Mouse (Mus musculus): Measurements from ENCODE around the gene Mllt1. TPM values are rescaled to one million over a fixed set of nuclear protein-coding genes. Genes with fewer than 3 reads are reported as not detected.

Gene Mllt1
- polyA plus RNA-seq, 1 experiment from 2014 or later: 40.2 TPM

GRCm38 (mm10) chr17:56897630-56898195 lies 37.5 kb downstream of the Mllt1 start:
- no peak overlapping the region for H3K4me3 ChIP-seq (replicated peaks)
- H3K27me3 ChIP-seq (replicated peaks): no peaks in the 10 kb centered on the region
- H3K4me1 ChIP-seq (replicated peaks): no peaks in the 10 kb centered on the region
- no peak overlapping the region for H3K4me2 ChIP-seq (replicated peaks)
- H3K27ac ChIP-seq: no peak overlapping the region
- no peaks in the 10 kb centered on the region for H3K9me3 ChIP-seq
- no peak overlapping the region for H3K9ac ChIP-seq
- ATAC-seq: peak; percentile 83
- WGBS: 81% methylated on average over 7 of the region's 7 CpGs
- H3K36me3 ChIP-seq: peaks cover 55% of the 10 kb centered on the region

GRCm38 (mm10) chr17:56896513-56897129 lies 38.6 kb downstream of the Mllt1 start:
- no peak overlapping the region for H3K4me2 ChIP-seq (replicated peaks)
- H3K27me3 ChIP-seq (replicated peaks): no peaks in the 10 kb centered on the region
- ATAC-seq: no peak
- no peaks in the 10 kb centered on the region for H3K4me1 ChIP-seq (replicated peaks)
- 86% methylated on average over 6 of the region's 6 CpGs for WGBS
- H3K9me3 ChIP-seq: no peaks in the 10 kb centered on the region
- H3K36me3 ChIP-seq: peaks cover 57% of the 10 kb centered on the region
- no peak overlapping the region for H3K9ac ChIP-seq
- H3K27ac ChIP-seq: no peak overlapping the region
- no peak overlapping the region for H3K4me3 ChIP-seq (replicated peaks)

- 87% methylated on average over 9 of the region's 9 CpGs for WGBS
- Histone ChIP-seq H3K27ac (no peak overlapping the region), H3K4me1 (replicated peaks) (no peaks in the 10 kb centered on the region), H3K36me3 (peaks cover 53% of the 10 kb centered on the region), H3K9ac (no peak overlapping the region), H3K4me3 (replicated peaks) (no peak overlapping the region), H3K27me3 (replicated peaks) (no peaks in the 10 kb centered on the region), H3K4me2 (replicated peaks) (no peak overlapping the region), H3K9me3 (no peaks in the 10 kb centered on the region)
- no peak for ATAC-seq
Observed at GRCm38 (mm10) chr17:56895368-56895918, 39.8 kb downstream of the Mllt1 start.

GRCm38 (mm10) chr17:56890018-56890417 lies 45.2 kb downstream of the Mllt1 start:
- no peak overlapping the region for H3K27ac ChIP-seq
- no peak overlapping the region for H3K9ac ChIP-seq
- WGBS: 95% methylated on average over 2 of the region's 2 CpGs
- H3K27me3 ChIP-seq (replicated peaks): no peaks in the 10 kb centered on the region
- H3K4me1 ChIP-seq (replicated peaks): no peaks in the 10 kb centered on the region
- H3K4me3 ChIP-seq (replicated peaks): no peak overlapping the region
- ATAC-seq: no peak
- H3K9me3 ChIP-seq: no peaks in the 10 kb centered on the region
- H3K36me3 ChIP-seq: peaks cover 33% of the 10 kb centered on the region
- H3K4me2 ChIP-seq (replicated peaks): no peak overlapping the region

- Histone ChIP-seq H3K4me3 (replicated peaks) (no peak overlapping the region), H3K4me2 (replicated peaks) (no peak overlapping the region), H3K27ac (no peak overlapping the region), H3K4me1 (replicated peaks) (0 out of 2 replicates have a peak, but pooled peaks cover 3% of the 10 kb centered on the region), H3K9ac (no peak overlapping the region), H3K36me3 (peaks cover 16% of the 10 kb centered on the region), H3K9me3 (no peaks in the 10 kb centered on the region), H3K27me3 (replicated peaks) (no peaks in the 10 kb centered on the region)
- 73% methylated on average over 3 of the region's 3 CpGs for WGBS
- no peak for ATAC-seq
Observed at GRCm38 (mm10) chr17:56888050-56888449, 47.2 kb downstream of the Mllt1 start.

GRCm38 (mm10) chr17:56884809-56885208 lies 50.4 kb downstream of the Mllt1 start:
- 91% methylated on average over 17 of the region's 17 CpGs for WGBS
- ATAC-seq: no peak
- Histone ChIP-seq H3K4me1 (replicated peaks) (0 out of 2 replicates have a peak, but pooled peaks cover 3% of the 10 kb centered on the region), H3K9me3 (no peaks in the 10 kb centered on the region), H3K27ac (no peak overlapping the region), H3K4me3 (replicated peaks) (no peak overlapping the region), H3K27me3 (replicated peaks) (no peaks in the 10 kb centered on the region), H3K9ac (no peak overlapping the region), H3K4me2 (replicated peaks) (no peak overlapping the region), H3K36me3 (no peaks in the 10 kb centered on the region; the same call in 1 of the 2 replicates)

- H3K36me3 ChIP-seq: no peaks in the 10 kb centered on the region
- H3K4me3 ChIP-seq (replicated peaks): no peak overlapping the region
- 0 out of 2 replicates have a peak, but pooled peaks cover 3% of the 10 kb centered on the region for H3K4me1 ChIP-seq (replicated peaks)
- no peaks in the 10 kb centered on the region for H3K27me3 ChIP-seq (replicated peaks)
- H3K4me2 ChIP-seq (replicated peaks): no peak overlapping the region
- no peak for ATAC-seq
- no peaks in the 10 kb centered on the region for H3K9me3 ChIP-seq
- no peak overlapping the region for H3K9ac ChIP-seq
- no peak overlapping the region for H3K27ac ChIP-seq
- 70% methylated on average over 5 of the region's 5 CpGs for WGBS
Observed at GRCm38 (mm10) chr17:56884331-56884730, 50.9 kb downstream of the Mllt1 start.

GRCm38 (mm10) chr17:56883612-56884011 lies 51.6 kb downstream of the Mllt1 start:
- Histone ChIP-seq H3K4me3 (replicated peaks) (0 out of 2 replicates have a peak overlapping the region, but pooled peaks have one; percentile 10), H3K27ac (no peak overlapping the region), H3K36me3 (no peaks in the 10 kb centered on the region), H3K27me3 (replicated peaks) (no peaks in the 10 kb centered on the region), H3K4me1 (replicated peaks) (0 out of 2 replicates have a peak, but pooled peaks cover 3% of the 10 kb centered on the region), H3K4me2 (replicated peaks) (peak overlapping the region; percentile 53), H3K9me3 (no peaks in the 10 kb centered on the region), H3K9ac (peak overlapping the region; percentile 12; the same call in 1 of the 2 replicates)
- 34% methylated on average over 17 of the region's 17 CpGs for WGBS
- ATAC-seq: peak; percentile 80

- no peak for ATAC-seq
Observed at GRCm38 (mm10) chr17:56877426-56877825, 57.8 kb downstream of the Mllt1 start.

GRCm38 (mm10) chr17:56876981-56877380 lies 58.2 kb downstream of the Mllt1 start:
- WGBS: 57% methylated on average over 8 of the region's 8 CpGs
- H3K4me3 ChIP-seq (replicated peaks): no peak overlapping the region
- ATAC-seq: no peak

More at GRCm38 (mm10) chr17:56877426-56877825, 57.8 kb downstream of the Mllt1 start:
- H3K4me2 ChIP-seq (replicated peaks): no peak overlapping the region
- no peaks in the 10 kb centered on the region for H3K36me3 ChIP-seq
- H3K4me1 ChIP-seq (replicated peaks): no peaks in the 10 kb centered on the region
- H3K27me3 ChIP-seq (replicated peaks): no peaks in the 10 kb centered on the region
- no peak overlapping the region for H3K9ac ChIP-seq
- H3K27ac ChIP-seq: no peak overlapping the region
- 87% methylated on average over 19 of the region's 19 CpGs for WGBS
- no peak overlapping the region for H3K4me3 ChIP-seq (replicated peaks)
- no peaks in the 10 kb centered on the region for H3K9me3 ChIP-seq

GRCm38 (mm10) chr17:56876465-56876864 lies 58.8 kb downstream of the Mllt1 start:
- no peaks in the 10 kb centered on the region for H3K4me1 ChIP-seq (replicated peaks)
- H3K4me3 ChIP-seq (replicated peaks): no peak overlapping the region
- H3K36me3 ChIP-seq: no peaks in the 10 kb centered on the region
- H3K9ac ChIP-seq: no peak overlapping the region
- no peaks in the 10 kb centered on the region for H3K9me3 ChIP-seq
- H3K27me3 ChIP-seq (replicated peaks): no peaks in the 10 kb centered on the region
- WGBS: 86% methylated on average over 3 of the region's 3 CpGs
- no peak overlapping the region for H3K27ac ChIP-seq
- no peak overlapping the region for H3K4me2 ChIP-seq (replicated peaks)
- ATAC-seq: no peak

More at GRCm38 (mm10) chr17:56876981-56877380, 58.2 kb downstream of the Mllt1 start:
- H3K27me3 ChIP-seq (replicated peaks): no peaks in the 10 kb centered on the region
- H3K4me2 ChIP-seq (replicated peaks): no peak overlapping the region
- H3K9me3 ChIP-seq: no peaks in the 10 kb centered on the region
- no peak overlapping the region for H3K27ac ChIP-seq
- H3K9ac ChIP-seq: no peak overlapping the region
- H3K4me1 ChIP-seq (replicated peaks): no peaks in the 10 kb centered on the region
- H3K36me3 ChIP-seq: no peaks in the 10 kb centered on the region

GRCm38 (mm10) chr17:56874936-56875651 lies 60.1 kb downstream of the Mllt1 start, which contains the start of gene 1700061G19Rik:
Gene 1700061G19Rik, plus strand, starts transcription at chr17:56875477.
- no peak within 1 kb of the TSS for H3K9ac ChIP-seq
- no peaks in the 10 kb centered on the region for H3K36me3 ChIP-seq
- WGBS: 80% methylated on average over 12 of the region's 12 CpGs
- H3K4me1 ChIP-seq (replicated peaks): no peaks in the 10 kb centered on the region
- H3K4me3 ChIP-seq (replicated peaks): no peak within 1 kb of the TSS
- ATAC-seq: no peak
- no peak within 1 kb of the TSS for H3K27ac ChIP-seq
- no peaks in the 10 kb centered on the region for H3K27me3 ChIP-seq (replicated peaks)
- no peak within 1 kb of the TSS for H3K4me2 ChIP-seq (replicated peaks)
- no peaks in the 10 kb centered on the region for H3K9me3 ChIP-seq
